Mouse (Mus musculus): ENCODE measurements at regions not wholly inside any gene's neighbourhood (a gene's known extent, or its start where the extent isn't known, plus 50 kb on each side); places are given as distances from the start of the nearest gene placed in this dataset.

DNA sequence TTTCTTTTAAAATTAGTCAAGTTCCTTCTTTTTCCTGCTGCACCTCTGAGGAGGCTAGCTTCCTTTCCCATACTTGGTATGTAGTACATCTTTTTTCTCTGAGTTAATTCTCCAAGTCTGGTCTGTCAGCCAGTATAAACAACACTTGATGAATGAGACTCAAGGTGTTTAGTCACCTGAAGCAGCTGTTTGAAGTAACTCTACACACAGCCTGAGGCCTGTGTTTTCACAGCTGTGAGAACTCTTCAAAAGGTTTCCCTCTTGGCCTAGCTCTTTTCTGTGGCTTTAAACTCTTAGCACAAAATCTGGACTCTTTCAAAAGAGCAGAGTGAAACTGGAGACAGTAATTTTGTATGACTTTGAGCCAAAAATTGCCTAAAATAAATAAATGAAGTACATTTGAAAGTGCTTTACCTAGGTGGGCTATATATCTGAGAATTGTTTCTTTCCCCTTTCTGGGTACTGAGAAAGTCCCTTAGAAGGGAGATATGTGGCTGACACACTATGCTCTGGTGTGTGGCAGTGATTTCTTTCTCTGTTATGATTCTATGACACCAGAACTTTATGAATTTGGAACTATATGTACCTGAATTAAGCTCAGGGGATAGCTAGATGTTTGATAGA, 1070.2 kb upstream of the Zeb2 start:
- DNase-seq (ENCODE audit: low spot score), result no peak

DNA sequence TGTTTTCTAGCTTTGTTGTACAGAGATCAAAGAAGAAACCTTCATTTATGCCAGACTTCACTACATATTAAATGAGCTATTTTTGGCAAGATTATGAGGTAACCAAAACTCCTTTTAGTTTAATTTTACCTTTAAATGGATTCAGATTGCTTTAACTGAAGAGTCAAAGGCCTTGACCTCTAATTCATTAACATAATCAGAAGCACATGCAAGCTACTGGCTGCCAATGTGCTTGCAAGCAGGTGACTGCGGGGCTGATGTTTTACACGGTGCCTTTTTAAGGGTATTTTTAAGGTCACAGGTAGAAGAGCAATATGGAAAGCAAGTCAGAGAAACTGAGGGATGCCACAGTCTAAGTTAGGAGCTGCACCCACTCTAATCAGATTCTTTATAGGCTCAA, 1066.0 kb upstream of the Zeb2 start:
- DNase-seq (ENCODE audit: low spot score), result no peak

DNA sequence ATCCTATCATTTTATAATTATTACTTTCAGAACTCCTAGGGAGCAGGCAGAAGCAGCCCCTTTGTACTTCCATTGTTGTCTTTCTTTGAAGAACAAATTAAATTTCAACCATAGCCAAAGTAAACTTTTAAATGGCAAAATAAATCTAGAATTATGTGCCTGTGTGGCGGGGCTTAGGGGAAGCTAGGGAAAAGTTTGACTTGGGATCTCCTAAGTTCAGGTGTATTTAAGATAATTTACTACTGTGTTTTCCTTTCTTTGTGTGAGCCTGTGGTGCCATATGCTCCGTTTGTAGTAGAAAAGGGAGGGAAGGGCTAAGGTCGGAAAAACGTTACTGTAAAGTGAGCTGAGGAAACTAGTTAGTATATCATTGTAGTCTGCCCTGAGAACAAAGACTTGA, 1062.5 kb upstream of the Zeb2 start:
- no peak for DNase-seq (ENCODE audit: low spot score)

DNA sequence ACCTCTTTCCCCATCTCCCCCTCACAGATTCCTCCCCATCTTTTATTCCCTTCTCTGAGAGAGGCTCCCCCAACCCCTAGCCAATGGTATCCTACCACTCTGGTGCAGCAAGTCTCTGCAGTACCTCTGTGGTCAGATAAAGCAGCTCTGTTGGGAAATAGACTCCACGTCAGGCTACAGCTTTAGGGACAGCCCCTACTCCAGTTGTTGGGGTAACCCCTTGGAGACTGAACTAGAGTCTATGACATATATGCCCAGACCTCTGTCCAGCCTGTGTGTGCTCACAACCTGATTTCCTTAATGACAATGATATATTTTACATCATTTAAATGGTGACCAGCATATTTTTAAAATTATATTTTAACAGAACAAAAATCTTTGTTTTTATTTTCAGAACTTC, 1051.3 kb upstream of the Zeb2 start:
- DNase-seq (ENCODE audit: low spot score), result no peak

DNA sequence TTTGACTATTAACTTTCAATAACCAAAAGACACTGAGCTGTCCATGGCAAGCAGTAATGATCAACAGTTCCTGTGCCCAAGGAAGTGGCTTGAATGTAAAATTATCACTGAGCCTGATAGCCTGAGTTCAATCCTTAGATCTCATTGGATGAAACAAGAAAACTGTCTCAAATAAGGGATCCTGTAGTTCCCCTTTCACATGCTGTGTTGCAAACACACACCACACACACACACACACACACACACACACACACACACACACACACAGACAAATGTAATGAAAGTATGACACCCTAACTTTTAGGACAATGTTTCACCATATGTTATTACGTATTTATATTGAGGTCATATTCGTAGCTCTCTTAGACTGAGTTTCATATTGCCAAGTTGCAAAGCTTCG, 1032.7 kb upstream of the Zeb2 start:
- DNase-seq (ENCODE audit: low spot score), result no peak

DNA sequence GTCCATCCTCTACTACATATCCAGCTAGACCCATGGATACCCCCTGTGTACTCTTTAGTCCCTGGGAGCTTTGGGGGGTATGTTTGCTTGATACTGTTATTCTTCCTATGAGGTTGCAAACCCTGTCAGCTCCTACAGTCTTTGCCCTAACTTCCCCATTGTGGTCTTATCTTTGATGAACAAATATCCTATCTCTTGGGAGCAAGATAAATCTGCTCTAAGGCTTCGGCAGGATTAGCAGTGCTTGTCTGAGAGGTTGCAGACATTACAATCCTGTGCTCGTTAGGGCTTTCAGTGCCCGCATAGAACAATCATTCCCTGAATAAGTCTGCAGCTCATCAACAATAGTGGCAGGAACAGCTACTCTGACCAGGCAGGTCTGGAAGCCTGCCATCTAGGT, 1002.7 kb upstream of the Zeb2 start:
- no peak for DNase-seq (ENCODE audit: low spot score)

DNA sequence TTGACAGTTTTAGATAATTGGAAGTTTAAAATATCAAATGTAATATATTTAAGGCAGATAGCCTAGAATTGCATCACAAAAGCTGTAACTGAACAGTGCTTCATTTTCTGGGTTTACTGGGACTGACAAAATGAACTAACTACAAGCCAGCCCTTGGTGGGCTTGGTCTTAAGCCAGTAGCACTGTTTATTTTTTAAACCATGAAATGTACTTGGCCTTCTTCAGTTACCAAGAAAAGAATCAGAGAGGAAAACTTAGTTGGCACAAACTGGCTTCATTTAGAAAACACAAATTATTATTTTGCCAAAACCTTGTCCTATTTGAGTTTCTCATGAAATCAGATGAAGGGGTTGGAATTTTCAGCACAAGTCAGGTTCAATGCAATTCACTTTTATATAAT, 989.8 kb upstream of the Zeb2 start:
- no peak for DNase-seq (ENCODE audit: low spot score)

DNA sequence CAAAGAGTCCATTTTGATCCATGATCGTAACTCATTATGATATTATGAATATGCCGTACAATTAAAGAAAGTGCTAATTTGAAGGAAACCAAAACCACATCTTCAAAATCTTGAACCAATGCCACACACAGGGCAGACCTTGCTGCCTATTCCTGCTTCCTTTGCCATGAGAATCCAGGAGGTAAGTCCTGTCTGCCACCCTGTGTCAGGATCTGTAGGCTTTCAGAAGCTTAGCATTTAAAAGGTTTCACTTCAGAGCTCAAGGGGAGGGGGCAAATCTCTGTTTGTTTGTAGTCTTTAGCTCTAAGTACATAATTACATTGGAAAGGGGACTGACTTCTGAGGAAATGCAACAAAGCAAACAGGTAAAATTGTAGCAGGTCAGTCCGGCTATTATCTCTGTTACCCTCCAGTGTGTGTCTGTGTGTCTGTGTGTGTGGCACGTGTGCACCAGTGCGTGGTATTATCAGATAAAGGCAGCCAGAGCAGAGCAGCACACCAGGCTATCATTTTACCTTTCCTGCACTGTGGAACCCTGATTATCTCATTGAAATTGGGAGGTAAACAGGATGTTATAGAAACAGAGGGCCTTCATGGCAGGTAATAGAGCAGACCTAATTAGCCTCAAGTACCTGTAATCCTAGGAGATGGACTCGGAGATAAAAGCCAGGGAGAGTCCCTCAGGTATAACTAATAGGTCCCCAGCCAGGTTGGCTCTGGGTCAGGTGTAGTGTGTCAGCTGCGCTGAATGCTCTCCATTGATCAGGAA, 948.0 kb upstream of the Zeb2 start:
- DNase-seq (ENCODE audit: low spot score), result no peak

DNA sequence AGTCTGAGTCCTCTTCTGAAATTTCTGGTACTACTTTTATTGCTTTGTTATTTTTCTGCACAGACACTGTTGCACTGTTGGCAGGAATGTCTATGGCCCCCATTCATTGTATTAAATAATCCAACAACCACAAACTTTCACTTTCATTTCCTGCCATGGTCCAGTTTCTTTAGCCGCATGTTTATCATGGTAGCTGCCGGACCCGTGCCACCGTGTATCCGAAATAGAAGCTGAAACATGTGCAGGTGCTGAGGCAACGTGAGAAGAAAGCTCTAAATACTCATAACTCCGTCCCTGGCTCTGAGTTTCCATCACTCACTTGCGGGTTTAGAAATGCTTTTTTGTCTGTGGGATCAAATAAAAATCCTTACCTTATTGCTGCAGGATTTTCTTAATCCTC, 938.5 kb upstream of the Zeb2 start:
- no peak for DNase-seq (ENCODE audit: low spot score)

DNA sequence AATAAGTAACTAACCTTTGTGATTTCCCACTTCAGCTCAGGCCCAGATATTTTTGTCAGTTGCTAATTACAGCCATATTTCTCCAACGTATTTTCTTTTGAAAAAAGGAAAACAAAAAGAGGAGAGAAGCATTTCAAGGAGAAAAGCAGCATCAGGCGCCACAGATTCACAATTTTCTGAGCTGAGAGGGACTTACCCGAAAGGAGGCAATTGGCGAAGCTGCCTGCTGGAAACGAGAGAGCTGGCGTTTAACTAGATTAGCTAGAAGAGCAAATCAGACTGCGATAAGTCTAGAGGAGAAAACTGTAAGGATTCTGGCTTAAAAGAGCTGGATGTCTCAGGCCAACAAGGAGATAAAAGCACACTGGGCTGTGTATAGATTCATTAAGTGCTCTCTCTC, 937.7 kb upstream of the Zeb2 start:
- no peak for DNase-seq (ENCODE audit: low spot score)

DNA sequence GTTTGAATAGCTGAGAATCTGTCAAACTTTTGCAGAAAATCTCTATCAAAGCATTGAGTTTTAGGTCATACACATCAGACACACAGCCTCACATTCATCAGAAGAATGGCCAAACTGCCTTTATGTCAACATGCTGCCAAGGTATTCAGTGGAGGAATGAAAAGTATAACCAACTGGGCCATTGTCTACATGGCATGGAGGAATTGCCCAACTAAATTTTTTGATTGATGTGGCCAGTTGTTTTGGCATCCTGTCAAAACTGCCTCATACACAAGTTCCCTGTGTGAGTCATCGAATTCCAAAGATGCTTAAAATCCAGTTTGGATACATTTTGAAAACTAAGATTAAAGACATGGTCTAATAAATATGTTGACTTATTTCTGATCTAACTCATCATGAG, 904.7 kb upstream of the Zeb2 start:
- DNase-seq (ENCODE audit: low spot score), result no peak

DNA sequence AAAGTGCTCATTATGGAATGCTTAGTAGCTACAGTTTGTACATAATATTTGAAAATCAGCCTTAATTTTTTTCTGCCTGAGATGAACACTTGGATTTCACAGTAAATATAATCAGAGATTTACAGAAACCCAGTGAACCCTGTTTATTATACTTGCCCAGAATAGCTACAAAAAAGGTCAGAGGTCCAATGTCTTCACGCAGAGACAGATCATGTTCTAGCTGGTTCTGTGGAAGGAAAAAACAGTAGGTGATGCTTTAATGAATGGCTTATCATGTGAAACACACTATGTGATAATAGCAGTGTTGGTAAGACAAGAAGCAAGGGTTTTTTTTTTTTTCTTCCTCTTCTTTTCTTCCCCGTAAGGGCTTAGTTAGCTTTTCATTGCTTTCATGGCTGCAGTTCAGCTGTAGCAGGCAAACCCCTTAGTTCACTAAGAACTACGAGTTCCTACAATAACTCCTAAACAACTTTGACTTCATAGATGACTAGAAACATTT, 896.6 kb upstream of the Zeb2 start:
- no peak for DNase-seq (ENCODE audit: low spot score)

DNA sequence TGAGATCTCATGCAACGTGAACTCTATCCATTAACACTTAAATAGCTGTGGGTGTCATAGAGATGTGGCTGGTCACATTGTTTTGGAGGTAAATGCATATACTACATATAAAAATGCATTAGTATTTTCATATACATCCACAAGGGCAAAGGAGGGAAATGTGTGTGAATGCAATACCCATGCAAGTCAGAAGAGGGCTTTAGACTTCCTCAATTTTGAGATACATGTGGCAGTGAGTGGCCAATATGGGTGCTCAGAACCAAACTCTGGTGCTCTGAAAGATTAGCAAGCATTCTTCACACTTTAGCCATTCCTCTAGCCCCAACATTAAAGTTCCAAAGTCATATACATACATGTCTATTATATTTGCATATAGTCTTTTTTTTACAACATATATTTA, 895.5 kb upstream of the Zeb2 start:
- no peak for DNase-seq (ENCODE audit: low spot score)

DNA sequence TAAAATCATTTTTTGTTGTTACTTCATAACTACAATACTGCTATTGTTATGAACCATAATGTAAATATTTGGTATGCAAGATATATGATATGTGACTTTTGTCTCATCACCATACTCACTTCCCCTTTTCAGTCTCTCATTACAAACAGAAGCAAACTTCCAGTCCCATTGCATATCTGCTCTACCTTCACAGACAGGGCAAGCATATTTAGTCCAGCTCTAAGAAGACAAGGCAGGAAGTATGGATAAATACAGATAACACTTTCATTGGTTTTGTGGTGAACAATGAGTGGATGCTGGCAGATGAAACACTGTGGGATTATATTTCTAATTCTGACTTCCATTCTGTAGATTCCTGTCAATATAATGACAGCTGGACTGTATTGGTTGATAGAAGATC, 858.0 kb upstream of the Zeb2 start:
- no peak for DNase-seq (ENCODE audit: low spot score)

DNA sequence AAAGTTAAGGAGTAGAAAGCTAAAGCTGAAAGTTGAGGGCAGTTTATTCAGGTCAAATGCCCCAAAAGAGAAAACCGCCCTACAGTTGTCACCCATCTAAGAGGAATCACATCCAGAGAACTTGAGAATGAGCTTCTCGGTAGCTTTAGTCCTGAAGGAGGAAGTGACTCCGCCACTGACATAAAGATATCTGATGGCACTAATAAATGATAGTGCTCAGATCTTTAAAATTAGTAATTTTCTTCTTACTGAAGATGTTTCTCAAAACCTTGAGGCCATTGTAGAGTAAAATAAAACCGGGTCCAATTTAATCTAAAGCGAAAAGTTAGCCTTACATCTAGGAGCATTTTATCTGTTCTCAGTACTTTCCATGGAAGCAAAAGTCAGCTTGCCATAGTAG, 851.4 kb upstream of the Zeb2 start:
- no peak for DNase-seq (ENCODE audit: low spot score)

DNA sequence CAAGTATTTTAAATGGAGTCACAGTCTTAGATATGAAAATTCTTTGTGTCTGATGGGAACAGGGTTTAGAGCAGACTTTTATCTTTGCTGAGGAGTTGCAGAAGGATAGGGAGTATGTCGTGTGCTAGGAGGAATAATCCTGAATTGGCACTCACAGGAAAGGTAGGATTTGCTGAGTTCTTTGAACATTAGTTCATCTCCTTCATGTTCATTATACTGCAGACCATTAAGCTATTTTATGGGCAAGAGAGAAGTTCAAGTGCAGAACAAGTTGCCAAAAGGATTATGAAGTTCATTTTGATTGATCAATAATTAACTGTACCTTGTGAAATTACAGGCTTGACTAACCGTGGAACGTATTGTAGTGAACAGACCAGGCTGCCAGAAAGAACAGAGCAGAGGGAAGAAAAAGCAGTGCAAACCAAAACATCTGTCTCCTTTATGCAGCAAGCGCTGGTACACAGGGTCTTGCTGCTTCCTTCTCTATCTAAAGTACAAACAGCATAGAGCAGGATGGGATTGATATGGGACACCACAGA, 839.7 kb upstream of the Zeb2 start:
- no peak for DNase-seq (ENCODE audit: low spot score)

DNA sequence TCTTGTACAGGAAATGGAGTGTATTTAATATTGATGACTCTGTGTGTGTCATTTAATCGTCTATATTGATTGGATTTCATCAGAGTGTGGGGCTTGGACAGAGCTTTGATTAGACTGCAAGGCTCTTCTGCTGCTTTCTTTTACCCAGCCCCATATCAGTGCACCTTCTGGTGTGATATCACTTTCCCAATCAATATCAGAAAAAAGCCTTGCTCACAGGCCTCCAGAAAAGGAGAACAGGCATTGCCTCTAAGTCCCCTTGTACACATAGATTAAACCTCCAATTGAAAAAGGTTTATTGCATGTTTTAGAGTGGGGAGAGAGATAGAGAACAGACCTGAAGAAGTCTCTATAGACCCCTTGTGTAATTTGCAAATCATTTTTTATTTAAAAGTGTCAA, 831.6 kb upstream of the Zeb2 start:
- DNase-seq (ENCODE audit: low spot score), result no peak

DNA sequence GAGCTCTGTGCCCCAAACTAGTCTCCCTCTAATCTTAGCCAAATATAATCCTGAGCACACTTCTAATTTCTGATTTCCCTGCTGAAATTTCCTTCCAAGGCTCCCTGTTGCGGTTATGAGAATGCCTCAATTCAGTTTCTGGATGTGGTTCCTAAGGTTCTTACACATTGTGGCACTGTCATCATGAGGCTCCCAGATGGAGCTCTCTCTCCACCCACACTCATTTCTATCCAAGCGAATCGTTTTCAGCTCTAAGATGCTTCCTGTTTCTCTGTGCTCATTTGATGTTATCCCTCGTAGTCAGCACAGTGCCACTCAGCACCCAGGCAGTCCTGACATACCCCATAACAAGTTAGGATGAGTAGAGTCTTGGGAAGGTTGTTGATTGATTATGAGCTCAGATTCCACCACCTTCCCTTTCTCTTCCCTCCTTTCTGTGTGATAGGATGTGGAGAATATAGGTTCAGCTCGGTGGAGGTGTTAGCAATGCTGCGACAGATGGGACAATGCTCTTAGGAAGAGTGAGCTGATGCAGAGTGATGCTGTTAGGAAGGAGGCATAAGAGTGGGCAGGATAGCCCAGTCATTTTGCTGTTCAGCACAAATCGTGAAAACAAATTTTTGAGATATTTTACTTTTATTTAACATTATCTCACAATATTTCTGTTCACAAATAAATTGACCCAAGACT, 808.7 kb upstream of the Zeb2 start:
- no peak for DNase-seq (ENCODE audit: low spot score)

DNA sequence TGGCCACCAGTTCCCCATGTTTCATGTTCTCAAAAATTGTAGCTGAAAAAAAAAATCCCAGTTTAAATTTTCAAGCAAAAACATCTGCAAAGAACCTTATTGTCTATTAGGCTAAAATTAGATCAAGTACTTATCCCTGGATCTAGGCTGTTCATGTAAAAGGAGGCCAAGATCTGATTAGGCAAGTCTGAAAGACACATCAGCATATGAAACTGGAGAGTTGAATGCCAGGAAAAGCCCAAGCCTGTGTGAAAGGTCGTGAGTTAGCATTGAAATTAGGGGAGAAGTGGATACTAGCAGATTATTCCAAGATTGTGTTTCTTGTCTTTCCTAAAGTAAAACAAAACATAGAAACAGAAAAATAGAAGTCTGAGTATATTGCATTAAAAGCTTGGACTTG, 791.7 kb upstream of the Zeb2 start:
- DNase-seq (ENCODE audit: low spot score), result no peak

DNA sequence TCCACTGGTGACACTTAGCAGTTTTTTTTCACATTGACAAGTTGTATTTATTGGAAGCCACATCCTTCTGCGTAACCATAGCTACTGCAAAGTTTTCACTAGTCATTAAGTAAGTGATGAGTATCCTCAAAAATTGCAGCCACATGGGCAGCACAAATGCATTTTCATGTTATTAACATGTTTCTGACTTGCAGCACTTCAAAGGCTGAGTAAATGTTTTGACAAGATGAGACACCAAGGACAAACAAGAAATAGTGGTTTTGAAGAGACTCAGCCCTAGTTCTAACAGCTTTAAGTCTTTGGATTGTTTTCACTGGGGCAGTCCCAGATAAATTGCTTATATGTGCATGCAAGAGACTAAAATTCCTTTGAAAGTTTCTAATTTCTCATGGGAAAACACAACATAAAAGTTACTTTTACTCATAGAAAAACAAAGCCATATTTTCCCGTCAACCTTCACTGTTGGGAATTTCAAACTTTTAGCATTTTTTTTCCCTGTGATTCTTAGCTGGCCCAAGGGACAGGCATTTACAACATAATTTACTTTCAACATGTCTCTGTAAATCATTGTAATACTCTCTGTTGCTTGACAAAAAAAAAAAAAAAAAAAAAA, 787.5 kb upstream of the Zeb2 start:
- DNase-seq (ENCODE audit: low spot score), result no peak

DNA sequence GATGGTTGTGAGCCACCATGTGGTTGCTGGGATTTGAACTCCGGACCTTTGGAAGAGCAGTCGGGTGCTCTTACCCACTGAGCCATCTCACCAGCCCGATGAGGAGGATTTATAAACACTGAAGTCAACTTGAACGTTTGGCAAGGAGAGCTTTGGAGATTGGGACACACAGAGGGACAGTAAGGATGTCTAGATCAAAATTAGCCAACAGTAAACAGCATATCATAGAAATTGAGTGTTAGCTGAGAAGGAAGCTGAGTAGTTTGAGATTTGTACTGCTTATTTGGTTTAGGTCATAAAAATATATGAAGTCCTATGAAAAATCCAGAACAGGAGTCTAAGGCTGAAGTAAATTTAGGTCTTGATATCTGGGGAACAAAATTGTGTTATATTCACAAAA, 786.9 kb upstream of the Zeb2 start:
- DNase-seq (ENCODE audit: low spot score), result no peak

DNA sequence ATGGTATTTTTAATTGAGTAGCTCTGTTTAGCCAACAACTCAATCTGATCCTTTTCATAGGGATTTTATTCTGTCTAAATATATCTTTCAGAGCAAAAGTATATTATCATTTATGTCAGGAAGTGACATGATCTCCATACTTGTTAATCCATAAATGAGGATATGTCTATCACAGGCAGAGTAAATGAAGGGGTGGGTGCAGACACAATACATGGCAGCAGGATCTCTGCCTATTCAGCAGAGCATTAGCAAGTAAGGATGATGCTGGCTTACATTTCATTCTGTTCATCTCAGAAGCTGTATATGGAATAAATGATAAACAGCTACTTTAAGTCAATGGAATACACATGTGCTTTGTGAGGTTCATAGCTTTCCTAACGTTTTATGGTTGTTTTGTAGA, 786.2 kb upstream of the Zeb2 start:
- no peak for DNase-seq (ENCODE audit: low spot score)
